Mouse (Mus musculus): ENCODE results near the gene Pam. TPM values are rescaled to one million over a fixed set of nuclear protein-coding genes. Genes with fewer than 3 reads are reported as not detected.
A peak's percentile ranks its signal among the peaks of the same experiment; 100 is the strongest.

Pam gene
- polyA plus RNA-seq, 1 experiment from 2014 or later: 41.5 TPM

GRCm38 (mm10) chr1:97997088-97997487, 98.4 kb downstream of the Pam start:
- H3K36me3 ChIP-seq (ENCODE audit: insufficient read depth): no peaks in the 10 kb centered on the region
- H3K27me3 ChIP-seq (ENCODE audit: insufficient read depth, low read length): no peaks in the 10 kb centered on the region
- H3K27ac ChIP-seq (ENCODE audit: low read depth): no peak overlapping the region
- ATAC-seq (ENCODE audit: insufficient read depth) (no peak), DNase-seq (no peak)
- no peak overlapping the region for H3K4me2 ChIP-seq
- H3K4me3 ChIP-seq (ENCODE audit: low read depth, low read length): no peak overlapping the region
- no peak overlapping the region for H3K9ac ChIP-seq
- no peaks in the 10 kb centered on the region; the same call in none of the 2 replicates for H3K4me1 ChIP-seq (ENCODE audit: insufficient read depth)
- WGBS: 77% methylated on average over 1 of the region's 1 CpGs
- no peak for TF ChIP-seq CTCF (IDR thresholded peaks at IDR 0.05; ENCODE audit: low read depth)
- H3K9me3 ChIP-seq (ENCODE audit: low read depth, low read length): no peaks in the 10 kb centered on the region

- H3K27me3 ChIP-seq (ENCODE audit: insufficient read depth, low read length): no peaks in the 10 kb centered on the region
- no peak overlapping the region for H3K4me3 ChIP-seq (ENCODE audit: low read depth, low read length)
- ATAC-seq (ENCODE audit: insufficient read depth) (no peak), DNase-seq (no peak)
- no peak overlapping the region for H3K27ac ChIP-seq (ENCODE audit: low read depth)
- H3K4me2 ChIP-seq: no peak overlapping the region
- no peaks in the 10 kb centered on the region for H3K4me1 ChIP-seq (ENCODE audit: insufficient read depth)
- 63% methylated on average over 3 of the region's 3 CpGs for WGBS
- H3K36me3 ChIP-seq (ENCODE audit: insufficient read depth): no peaks in the 10 kb centered on the region
- no peaks in the 10 kb centered on the region for H3K9me3 ChIP-seq (ENCODE audit: low read depth, low read length)
- H3K9ac ChIP-seq: no peak overlapping the region
- TF ChIP-seq CTCF (IDR thresholded peaks at IDR 0.05; ENCODE audit: low read depth): no peak
These were observed 103.5 kb downstream of the Pam start for GRCm38 (mm10) chr1:97991976-97992375.

GRCm38 (mm10) chr1:97983189-97983588, 112.3 kb downstream of the Pam start:
- no peak for DNase-seq
- Histone ChIP-seq H3K4me1 (ENCODE audit: insufficient read depth) (no peaks in the 10 kb centered on the region), H3K27me3 (ENCODE audit: insufficient read depth, low read length) (no peaks in the 10 kb centered on the region), H3K4me2 (no peak overlapping the region), H3K9me3 (ENCODE audit: low read depth, low read length) (no peaks in the 10 kb centered on the region), H3K4me3 (ENCODE audit: low read depth, low read length) (no peak overlapping the region), H3K36me3 (ENCODE audit: insufficient read depth) (no peaks in the 10 kb centered on the region), H3K27ac (ENCODE audit: low read depth) (no peak overlapping the region), H3K9ac (no peak overlapping the region)
- TF ChIP-seq CTCF (IDR thresholded peaks at IDR 0.05; ENCODE audit: low read depth): no peak
- WGBS: 63% methylated on average over 1 of the region's 1 CpGs
- no peak for ATAC-seq (ENCODE audit: insufficient read depth)

- DNase-seq (no peak), ATAC-seq (ENCODE audit: insufficient read depth) (no peak)
- no peaks in the 10 kb centered on the region for H3K4me1 ChIP-seq (ENCODE audit: insufficient read depth)
- H3K27me3 ChIP-seq (ENCODE audit: insufficient read depth, low read length): no peaks in the 10 kb centered on the region
- no peak overlapping the region for H3K27ac ChIP-seq (ENCODE audit: low read depth)
- H3K9ac ChIP-seq: no peak overlapping the region
- no peaks in the 10 kb centered on the region for H3K9me3 ChIP-seq (ENCODE audit: low read depth, low read length)
- no peak overlapping the region for H3K4me2 ChIP-seq
- no peaks in the 10 kb centered on the region for H3K36me3 ChIP-seq (ENCODE audit: insufficient read depth)
- TF ChIP-seq CTCF (IDR thresholded peaks at IDR 0.05; ENCODE audit: low read depth): no peak
- 93% methylated on average over 1 of the region's 1 CpGs for WGBS
- H3K4me3 ChIP-seq (ENCODE audit: low read depth, low read length): no peak overlapping the region
These were observed 116.0 kb downstream of the Pam start for GRCm38 (mm10) chr1:97979422-97979821.

- H3K9ac ChIP-seq: 0 out of 2 replicates have a peak overlapping the region, but pooled peaks have one; percentile 31
- peak; percentile 19 for DNase-seq
These were observed 117.9 kb downstream of the Pam start for GRCm38 (mm10) chr1:97977521-97977920.

GRCm38 (mm10) chr1:97976873-97977473, 118.5 kb downstream of the Pam start:
- Histone ChIP-seq H3K4me1 (ENCODE audit: insufficient read depth) (no peaks in the 10 kb centered on the region), H3K9ac (peak overlapping the region; percentile 71), H3K9me3 (ENCODE audit: low read depth, low read length) (no peaks in the 10 kb centered on the region), H3K27me3 (ENCODE audit: insufficient read depth, low read length) (no peaks in the 10 kb centered on the region), H3K4me3 (ENCODE audit: low read depth, low read length) (peak overlapping the region; percentile 59), H3K4me2 (peak overlapping the region; percentile 78), H3K36me3 (ENCODE audit: insufficient read depth) (no peaks in the 10 kb centered on the region), H3K27ac (ENCODE audit: low read depth) (peak overlapping the region; percentile 84)
- ATAC-seq (ENCODE audit: insufficient read depth): peak; percentile 95
- TF ChIP-seq CTCF (IDR thresholded peaks at IDR 0.05; ENCODE audit: low read depth): no peak; the same call in 1 of the 2 replicates
- under 1% methylated on average over 47 of the region's 47 CpGs for WGBS
- DNase-seq: peak; percentile 86

More at GRCm38 (mm10) chr1:97977521-97977920, 117.9 kb downstream of the Pam start:
- no peak overlapping the region for H3K27ac ChIP-seq (ENCODE audit: low read depth)
- peak overlapping the region; percentile 78 for H3K4me2 ChIP-seq
- no peak for ATAC-seq (ENCODE audit: insufficient read depth)
- WGBS: 6% methylated on average over 7 of the region's 7 CpGs
- no peaks in the 10 kb centered on the region for H3K27me3 ChIP-seq (ENCODE audit: insufficient read depth, low read length)
- H3K36me3 ChIP-seq (ENCODE audit: insufficient read depth): no peaks in the 10 kb centered on the region
- peak overlapping the region; percentile 59 for H3K4me3 ChIP-seq (ENCODE audit: low read depth, low read length)
- H3K4me1 ChIP-seq (ENCODE audit: insufficient read depth): no peaks in the 10 kb centered on the region
- no peaks in the 10 kb centered on the region for H3K9me3 ChIP-seq (ENCODE audit: low read depth, low read length)
- no peak for TF ChIP-seq CTCF (IDR thresholded peaks at IDR 0.05; ENCODE audit: low read depth)

GRCm38 (mm10) chr1:97976072-97976471, 119.4 kb downstream of the Pam start:
- H3K4me2 ChIP-seq: peak overlapping the region; percentile 78
- H3K36me3 ChIP-seq (ENCODE audit: insufficient read depth): no peaks in the 10 kb centered on the region
- peak; percentile 38 for DNase-seq
- no peaks in the 10 kb centered on the region for H3K27me3 ChIP-seq (ENCODE audit: insufficient read depth, low read length)
- peak overlapping the region; percentile 59 for H3K4me3 ChIP-seq (ENCODE audit: low read depth, low read length)
- TF ChIP-seq CTCF (IDR thresholded peaks at IDR 0.05; ENCODE audit: low read depth): no peak
- ATAC-seq (ENCODE audit: insufficient read depth): no peak
- H3K9me3 ChIP-seq (ENCODE audit: low read depth, low read length): no peaks in the 10 kb centered on the region
- peak overlapping the region; percentile 71 for H3K9ac ChIP-seq
- WGBS: 46% methylated on average over 13 of the region's 13 CpGs
- no peaks in the 10 kb centered on the region for H3K4me1 ChIP-seq (ENCODE audit: insufficient read depth)
- H3K27ac ChIP-seq (ENCODE audit: low read depth): no peak overlapping the region
